Mouse (Mus musculus): Measurements from ENCODE around the gene Teddm1b. TPM values are rescaled to one million over a fixed set of nuclear protein-coding genes. Genes with fewer than 3 reads are reported as not detected.

Teddm1b gene
- polyA plus RNA-seq, 1 experiment: not detected

DNA sequence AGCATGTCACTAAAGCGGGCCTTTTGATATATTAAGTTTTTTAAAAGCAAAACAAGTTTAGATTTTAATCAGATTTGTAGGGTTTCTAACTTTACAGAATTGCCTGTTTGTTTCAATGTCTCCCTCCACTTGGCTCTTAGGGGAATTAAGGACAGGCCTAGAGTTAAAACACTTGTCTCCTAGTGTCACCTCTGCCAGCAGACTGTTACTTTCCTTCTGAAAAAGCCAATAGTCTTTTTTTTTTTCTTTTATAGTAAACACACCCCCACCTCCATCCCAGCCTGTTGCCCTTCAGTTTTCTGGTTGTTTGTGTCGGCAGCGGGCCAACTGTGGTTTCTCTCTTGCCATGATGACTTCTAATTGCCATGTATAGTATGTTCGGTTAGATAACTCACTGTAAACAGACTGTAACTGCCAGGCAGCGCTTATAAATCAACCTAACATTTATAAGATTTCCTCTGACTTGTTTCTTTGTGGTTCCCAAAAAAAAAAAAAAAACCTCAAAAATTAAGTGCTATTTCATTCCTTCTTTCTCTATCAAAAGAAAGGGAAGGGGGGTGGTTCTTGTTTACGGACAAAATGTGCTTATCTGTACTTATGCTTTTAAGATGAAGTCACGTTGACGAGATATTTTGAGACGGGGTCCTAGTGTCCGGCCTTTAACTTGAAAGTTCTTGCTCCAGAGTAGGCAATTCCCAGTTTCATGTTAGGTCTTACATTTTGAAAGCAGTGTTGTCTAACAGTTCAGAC lies 35.2 kb downstream of the Teddm1b start:
- Histone ChIP-seq H3K36me3 (ENCODE audit: control insufficient read depth) (peaks cover 73% of the 10 kb centered on the region), H3K4me3 (replicated peaks) (no peak overlapping the region), H3K4me1 (ENCODE audit: control insufficient read depth) (peaks cover 8% of the 10 kb centered on the region), H3K27me3 (ENCODE audit: control insufficient read depth) (no peaks in the 10 kb centered on the region), H3K9me3 (ENCODE audit: control insufficient read depth, low read length) (no peaks in the 10 kb centered on the region)
- no peak for TF ChIP-seq TAL1 (IDR thresholded peaks at IDR 0.05; ENCODE audit: low read length)
- no peak for TF ChIP-seq GATA1 (IDR thresholded peaks at IDR 0.05; ENCODE audit: low read length)

DNA sequence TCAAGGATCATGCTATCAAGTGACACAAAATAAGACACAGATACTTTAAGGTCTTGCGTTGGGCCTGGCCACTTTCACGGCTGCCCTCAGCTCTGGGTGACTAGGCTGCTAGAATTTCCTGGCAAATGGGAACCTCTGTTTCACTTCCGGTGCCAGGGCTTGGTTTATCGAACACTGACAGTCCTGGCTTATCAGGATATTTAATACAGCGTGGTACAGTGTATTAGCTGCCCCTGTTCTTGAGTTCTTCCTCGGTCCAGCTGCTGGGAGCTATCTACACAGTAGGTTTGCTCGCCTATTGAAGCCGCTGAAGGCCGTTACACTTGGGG lies 35.8 kb downstream of the Teddm1b start:
- no peak for TF ChIP-seq TAL1 (IDR thresholded peaks at IDR 0.05; ENCODE audit: low read length)
- TF ChIP-seq GATA1 (IDR thresholded peaks at IDR 0.05; ENCODE audit: low read length): no peak
- Histone ChIP-seq H3K9me3 (ENCODE audit: control insufficient read depth, low read length) (no peaks in the 10 kb centered on the region), H3K4me1 (ENCODE audit: control insufficient read depth) (peaks cover 7% of the 10 kb centered on the region), H3K27me3 (ENCODE audit: control insufficient read depth) (no peaks in the 10 kb centered on the region), H3K36me3 (ENCODE audit: control insufficient read depth) (peaks cover 67% of the 10 kb centered on the region), H3K4me3 (replicated peaks) (no peak overlapping the region)

DNA sequence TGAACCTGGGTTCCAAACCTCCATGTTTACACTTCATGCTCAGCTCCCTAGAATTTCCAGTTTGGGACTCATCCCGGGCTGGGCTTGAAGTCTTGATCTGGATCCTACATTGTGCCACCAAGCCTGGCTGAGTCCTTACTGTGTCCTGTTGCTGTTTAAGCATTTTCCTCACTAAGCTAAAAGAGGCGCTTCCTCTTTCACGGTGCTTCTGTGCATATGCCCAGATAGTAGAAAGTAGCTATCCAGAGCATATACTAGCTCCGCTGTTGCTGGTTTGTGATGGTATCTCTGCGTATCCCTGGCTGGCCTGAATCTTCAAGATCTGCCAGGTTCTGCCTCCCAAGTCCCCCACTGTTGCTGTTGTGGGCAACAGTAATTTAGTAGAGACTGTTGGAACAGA lies 36.3 kb downstream of the Teddm1b start:
- Histone ChIP-seq H3K4me1 (ENCODE audit: control insufficient read depth) (peaks cover 5% of the 10 kb centered on the region), H3K36me3 (ENCODE audit: control insufficient read depth) (peaks cover 62% of the 10 kb centered on the region)

DNA sequence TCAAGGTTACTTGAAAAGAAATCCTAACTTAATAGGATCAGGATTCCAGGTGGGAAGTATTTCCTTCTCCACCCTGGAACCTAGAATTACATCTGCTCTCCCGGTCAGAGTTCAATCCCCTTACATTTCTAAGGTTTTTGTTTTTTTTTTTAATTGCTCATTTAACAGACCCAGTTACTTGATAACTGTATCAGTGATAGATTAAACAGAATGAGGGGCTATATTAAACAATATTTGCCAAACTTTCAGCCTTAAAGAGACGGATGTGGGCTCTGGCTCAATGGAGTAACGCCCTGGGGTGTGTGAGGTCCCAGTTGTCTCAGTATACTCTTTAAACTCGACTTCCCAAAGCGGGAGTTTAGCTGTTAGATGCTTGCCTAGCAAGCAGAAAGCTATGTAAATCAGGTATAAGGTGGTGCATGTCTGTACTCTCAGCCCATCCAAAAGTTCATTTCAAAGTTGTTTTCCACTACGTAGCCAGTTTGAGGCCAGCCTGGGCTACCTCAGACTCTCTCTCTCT lies 37.2 kb downstream of the Teddm1b start:
- Histone ChIP-seq H3K4me1 (ENCODE audit: control insufficient read depth) (peaks cover 5% of the 10 kb centered on the region), H3K36me3 (ENCODE audit: control insufficient read depth) (peaks cover 53% of the 10 kb centered on the region), H3K4me3 (replicated peaks) (no peak overlapping the region), H3K9me3 (ENCODE audit: control insufficient read depth, low read length) (no peaks in the 10 kb centered on the region), H3K27me3 (ENCODE audit: control insufficient read depth) (no peaks in the 10 kb centered on the region)
- TF ChIP-seq GATA1 (IDR thresholded peaks at IDR 0.05; ENCODE audit: low read length): no peak
- no peak for TF ChIP-seq TAL1 (IDR thresholded peaks at IDR 0.05; ENCODE audit: low read length)

More for the DNA sequence above, 36.3 kb downstream of the Teddm1b start:
- Histone ChIP-seq H3K9me3 (ENCODE audit: control insufficient read depth, low read length) (no peaks in the 10 kb centered on the region), H3K27me3 (ENCODE audit: control insufficient read depth) (no peaks in the 10 kb centered on the region), H3K4me3 (replicated peaks) (no peak overlapping the region)
- TF ChIP-seq TAL1 (IDR thresholded peaks at IDR 0.05; ENCODE audit: low read length) (no peak), GATA1 (IDR thresholded peaks at IDR 0.05; ENCODE audit: low read length) (no peak)

DNA sequence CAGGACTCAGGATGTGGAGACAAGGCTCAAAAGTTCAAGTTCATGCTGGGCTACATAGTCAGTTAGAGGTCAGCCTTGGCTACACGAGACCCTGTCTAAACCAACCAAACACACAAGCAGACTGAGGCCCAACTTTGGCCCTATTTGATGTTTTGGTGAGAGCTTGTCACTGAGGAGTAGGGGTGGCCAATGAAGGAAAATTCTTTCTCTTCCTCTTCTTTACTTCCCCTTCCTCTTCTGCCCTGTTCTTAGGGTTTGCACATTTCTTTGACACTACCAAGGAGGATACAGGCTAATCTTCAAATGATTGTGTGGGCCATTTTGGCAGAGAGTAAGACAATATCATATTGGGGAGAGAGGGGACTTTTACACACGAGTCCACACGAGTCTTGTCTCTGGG lies 39.7 kb downstream of the Teddm1b start:
- Histone ChIP-seq H3K4me1 (ENCODE audit: control insufficient read depth) (peaks cover 5% of the 10 kb centered on the region), H3K36me3 (ENCODE audit: control insufficient read depth) (peaks cover 28% of the 10 kb centered on the region), H3K9me3 (ENCODE audit: control insufficient read depth, low read length) (no peaks in the 10 kb centered on the region), H3K27me3 (ENCODE audit: control insufficient read depth) (no peaks in the 10 kb centered on the region), H3K4me3 (replicated peaks) (no peak overlapping the region)
- TF ChIP-seq GATA1 (IDR thresholded peaks at IDR 0.05; ENCODE audit: low read length): no peak
- no peak for TF ChIP-seq TAL1 (IDR thresholded peaks at IDR 0.05; ENCODE audit: low read length)

DNA sequence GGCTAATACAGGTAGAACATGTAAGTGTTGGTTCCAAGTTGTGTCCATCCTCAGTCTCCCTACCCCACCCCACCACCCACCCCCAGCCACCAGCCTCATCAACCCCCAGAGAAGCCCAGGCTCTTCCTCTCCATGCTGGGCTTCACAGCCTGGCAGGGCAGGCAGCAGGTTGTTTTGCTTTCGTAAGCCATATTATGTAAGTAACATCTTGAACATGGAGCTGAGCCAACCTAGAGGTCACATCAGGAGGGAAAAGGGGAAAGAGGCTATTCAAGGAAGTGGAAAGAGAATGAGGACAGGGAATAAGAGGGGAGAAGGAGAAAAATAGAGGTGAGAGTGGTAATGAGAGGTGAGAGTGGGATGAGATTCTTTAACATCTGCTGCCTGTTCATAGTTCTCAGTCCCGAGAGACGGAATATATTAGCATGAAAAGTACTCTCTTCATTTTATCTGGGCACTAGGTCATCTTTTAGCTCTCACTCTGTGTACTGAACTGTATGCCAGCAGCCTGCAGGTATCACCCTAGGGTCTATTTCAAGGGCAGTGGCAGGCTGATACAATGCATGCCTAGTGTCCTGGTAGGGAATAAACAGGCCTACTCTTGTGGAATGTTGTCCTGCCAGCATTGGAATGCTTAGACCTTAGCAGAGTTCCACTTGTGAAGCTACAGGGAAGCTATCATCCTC lies 44.5 kb downstream of the Teddm1b start:
- Histone ChIP-seq H3K9me3 (ENCODE audit: control insufficient read depth, low read length) (no peaks in the 10 kb centered on the region), H3K4me3 (replicated peaks) (no peak overlapping the region), H3K4me1 (ENCODE audit: control insufficient read depth) (no peaks in the 10 kb centered on the region), H3K27me3 (ENCODE audit: control insufficient read depth) (no peaks in the 10 kb centered on the region), H3K36me3 (ENCODE audit: control insufficient read depth) (no peaks in the 10 kb centered on the region)
- TF ChIP-seq TAL1 (IDR thresholded peaks at IDR 0.05; ENCODE audit: low read length): no peak
- no peak for TF ChIP-seq GATA1 (IDR thresholded peaks at IDR 0.05; ENCODE audit: low read length)

DNA sequence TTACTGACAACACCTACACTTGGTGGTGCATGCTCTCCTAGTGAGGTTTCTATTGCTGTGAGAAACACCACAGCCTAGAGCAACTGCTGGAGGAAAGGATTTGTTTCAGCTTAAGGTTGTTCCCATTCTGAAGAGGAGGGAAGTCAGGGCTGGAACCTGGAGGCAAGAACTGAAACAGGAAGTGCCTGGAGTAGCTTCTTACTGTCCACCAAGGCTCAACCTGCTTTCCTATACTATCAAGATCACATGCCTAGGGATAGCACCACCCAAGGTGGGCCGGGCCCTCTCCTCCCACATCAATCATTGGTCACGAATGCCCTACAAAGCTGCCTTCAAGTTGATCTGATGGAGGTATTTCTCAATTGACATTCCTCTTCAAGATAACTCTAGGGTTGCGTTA lies 47.5 kb downstream of the Teddm1b start:
- Histone ChIP-seq H3K4me3 (replicated peaks) (no peak overlapping the region), H3K9me3 (ENCODE audit: control insufficient read depth, low read length) (no peaks in the 10 kb centered on the region), H3K4me1 (ENCODE audit: control insufficient read depth) (no peaks in the 10 kb centered on the region), H3K36me3 (ENCODE audit: control insufficient read depth) (no peaks in the 10 kb centered on the region), H3K27me3 (ENCODE audit: control insufficient read depth) (no peaks in the 10 kb centered on the region)
- no peak for TF ChIP-seq GATA1 (IDR thresholded peaks at IDR 0.05; ENCODE audit: low read length)
- TF ChIP-seq TAL1 (IDR thresholded peaks at IDR 0.05; ENCODE audit: low read length): no peak

DNA sequence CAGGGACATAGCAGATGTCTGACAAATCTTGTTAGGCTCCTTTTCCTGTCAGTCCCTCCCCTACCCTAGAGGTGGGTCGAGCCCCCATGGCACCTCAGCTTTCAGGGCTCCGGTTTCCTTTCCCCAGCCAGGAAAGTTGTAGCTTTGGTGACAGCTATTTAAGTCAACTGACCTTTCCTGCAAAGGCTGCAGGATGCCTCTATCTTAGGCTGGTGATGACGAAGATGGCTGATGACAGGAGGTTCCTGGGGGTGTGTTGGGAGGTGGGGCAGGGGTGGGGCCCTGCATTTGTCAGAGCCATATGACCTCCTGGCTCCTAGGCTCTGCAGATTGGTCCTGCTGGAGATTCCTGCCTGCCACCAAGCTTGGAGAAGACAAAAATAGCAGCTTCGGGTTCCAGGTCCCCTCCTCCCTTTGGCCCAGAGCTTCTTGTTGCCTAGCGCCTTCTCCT lies 48.5 kb downstream of the Teddm1b start:
- H3K4me3 ChIP-seq (replicated peaks): no peak overlapping the region
- no peak for TF ChIP-seq GATA1 (IDR thresholded peaks at IDR 0.05; ENCODE audit: low read length)
- no peak for TF ChIP-seq TAL1 (IDR thresholded peaks at IDR 0.05; ENCODE audit: low read length)
- H3K4me1 ChIP-seq (ENCODE audit: control insufficient read depth): no peaks in the 10 kb centered on the region
- H3K36me3 ChIP-seq (ENCODE audit: control insufficient read depth): no peaks in the 10 kb centered on the region
- H3K9me3 ChIP-seq (ENCODE audit: control insufficient read depth, low read length): no peaks in the 10 kb centered on the region; the same call in 1 of the 2 replicates
- H3K27me3 ChIP-seq (ENCODE audit: control insufficient read depth): no peaks in the 10 kb centered on the region
